Mouse (Mus musculus): ENCODE data around the gene Acsl4.

Gene Acsl4

GRCm38 (mm10) chrX:142359031-142359430 is 31.3 kb downstream of the Acsl4 start:
- ATAC-seq (ENCODE audit: low TSS enrichment): no peak

- ATAC-seq (ENCODE audit: low TSS enrichment): no peak
Observed at GRCm38 (mm10) chrX:142358427-142358826, 31.9 kb downstream of the Acsl4 start.

- no peak for ATAC-seq (ENCODE audit: low TSS enrichment)
Observed at GRCm38 (mm10) chrX:142336207-142336606, 54.1 kb downstream of the Acsl4 start.

DNA sequence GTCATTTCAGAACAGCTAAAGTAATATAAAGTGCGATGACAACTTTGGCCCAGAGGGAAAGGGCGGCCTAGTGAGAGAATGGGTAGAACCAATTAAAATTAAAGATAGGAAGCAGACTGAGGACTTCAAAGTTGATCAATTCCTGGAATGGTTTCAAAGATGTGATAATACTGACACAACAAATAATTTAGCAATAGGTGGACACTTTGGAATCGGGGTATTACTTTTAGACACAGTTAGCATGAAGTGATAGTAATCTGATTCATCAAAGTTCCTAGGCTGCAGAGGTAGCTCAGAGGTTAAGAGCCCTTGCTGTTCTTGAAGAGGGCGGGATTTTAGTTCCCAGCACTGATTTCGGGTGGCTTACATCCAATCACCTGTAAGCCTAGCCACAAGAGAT is 54.8 kb downstream of the Acsl4 start:
- no peak for ATAC-seq (ENCODE audit: low TSS enrichment)

DNA sequence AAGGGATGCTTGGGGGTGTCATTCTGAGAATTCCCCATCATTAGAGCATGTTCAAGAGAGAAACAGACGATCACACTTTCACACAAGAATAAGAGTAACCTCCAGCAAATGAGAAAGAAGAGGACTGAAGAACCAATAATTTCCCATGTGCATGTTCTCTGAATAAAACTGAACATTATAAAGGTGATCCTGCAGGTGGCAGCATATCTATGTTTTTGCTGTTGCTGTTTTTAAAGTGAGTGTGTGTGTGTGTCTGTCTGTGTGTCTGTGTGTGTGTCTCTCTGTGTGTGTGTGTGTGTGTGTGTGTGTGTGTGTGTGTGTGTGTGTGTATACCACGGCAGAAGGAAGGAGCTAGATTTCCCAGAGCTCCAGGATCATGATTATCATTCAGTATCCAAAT is 64.6 kb downstream of the Acsl4 start:
- ATAC-seq (ENCODE audit: low TSS enrichment): no peak

DNA sequence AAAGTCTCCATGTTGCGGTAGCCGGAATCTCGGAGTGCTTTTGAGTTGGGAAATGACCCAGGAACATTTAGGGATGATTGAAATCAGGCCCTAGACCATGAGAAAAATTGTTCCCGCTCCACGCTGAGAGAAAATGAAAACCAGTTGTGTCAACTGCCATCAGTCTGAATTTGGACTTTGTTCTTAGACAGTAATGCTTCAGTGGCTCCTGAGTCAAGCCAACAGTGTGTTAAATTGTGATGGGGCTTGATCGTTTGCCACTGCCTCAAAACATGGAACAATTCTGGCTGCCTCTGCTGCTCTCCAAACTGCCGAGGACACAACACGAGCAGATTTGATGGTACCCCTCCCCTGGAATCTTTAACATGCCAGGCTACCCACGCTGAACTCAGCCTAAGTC is 74.2 kb downstream of the Acsl4 start:
- ATAC-seq (ENCODE audit: low TSS enrichment): no peak

DNA sequence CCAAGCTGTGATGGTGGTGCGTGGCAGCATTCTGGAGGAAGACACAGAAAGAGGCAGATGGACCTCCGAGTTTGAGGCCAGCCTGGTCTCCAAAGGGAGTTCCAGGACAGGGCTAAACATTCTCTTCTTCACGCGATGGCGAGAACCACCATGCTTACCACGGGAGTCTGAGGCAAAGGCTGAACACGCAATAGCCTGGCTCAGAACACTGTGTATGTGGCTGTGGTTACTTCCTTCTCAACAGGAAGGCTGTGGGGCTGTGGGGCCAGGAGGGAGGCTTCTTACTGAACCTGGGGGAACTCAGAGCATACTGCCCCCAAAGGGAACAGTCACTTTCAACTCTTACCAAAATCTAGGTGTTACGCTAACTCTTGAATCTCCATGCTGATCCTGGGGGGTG is 75.1 kb downstream of the Acsl4 start:
- no peak for ATAC-seq (ENCODE audit: low TSS enrichment)

- peak; percentile 94 for ATAC-seq (ENCODE audit: low TSS enrichment)
Observed at GRCm38 (mm10) chrX:142314307-142315024, 75.9 kb downstream of the Acsl4 start.

DNA sequence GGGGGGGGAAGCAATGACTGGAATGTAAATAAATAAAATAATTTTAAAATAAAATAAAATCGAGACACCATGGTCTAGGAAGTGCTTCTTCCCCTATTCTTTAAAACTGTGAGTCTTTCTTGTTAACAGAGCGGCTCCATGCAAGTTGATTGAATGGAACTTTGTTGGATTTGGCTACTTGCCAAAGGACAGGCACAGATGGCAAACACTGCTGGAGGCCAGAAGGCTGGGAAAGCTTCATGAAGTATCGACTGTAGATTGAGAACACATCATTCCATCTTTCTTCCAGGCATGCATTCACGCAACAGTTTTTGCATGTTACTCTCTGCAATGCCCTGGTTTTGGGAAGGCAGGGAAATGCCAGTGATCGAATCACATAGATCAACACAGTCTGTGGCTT is 79.9 kb downstream of the Acsl4 start:
- no peak for ATAC-seq (ENCODE audit: low TSS enrichment)

DNA sequence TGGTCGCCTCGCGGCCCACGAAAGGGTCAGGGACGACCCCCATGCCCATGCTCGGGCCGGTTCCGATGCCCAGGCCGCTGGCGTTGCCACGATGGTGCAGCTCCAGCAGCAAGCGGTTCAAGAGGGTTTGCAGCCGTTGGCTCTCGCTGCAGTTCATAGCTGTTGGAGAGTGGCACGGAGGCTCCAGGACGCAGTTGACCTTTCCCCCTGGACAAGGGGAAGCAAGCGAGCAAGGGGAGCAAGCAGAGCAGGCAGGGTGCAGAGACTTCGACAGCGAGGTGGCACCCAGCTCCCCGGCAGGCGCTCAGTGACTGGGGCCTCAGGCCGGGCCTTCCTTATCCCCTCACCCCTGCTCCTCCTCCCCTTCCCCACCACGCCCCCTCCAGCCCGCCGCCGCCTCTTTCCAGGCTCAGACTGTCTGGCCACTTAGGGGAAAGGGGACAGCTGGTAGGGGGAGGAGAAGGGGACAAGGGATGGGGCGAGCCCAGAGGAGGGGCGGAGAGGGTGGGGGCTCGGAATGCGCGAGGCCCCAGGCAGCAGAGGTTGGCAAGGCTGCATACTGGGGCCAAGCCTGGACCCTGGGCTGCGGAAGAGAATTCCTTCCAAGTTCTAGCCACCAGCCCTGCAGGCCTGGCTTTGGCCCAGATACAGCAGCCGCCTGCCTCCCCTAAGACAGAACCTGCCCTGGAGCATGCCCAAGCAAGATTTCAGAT is 84.3 kb downstream of the Acsl4 start, which contains the start of gene Kcne1l:
TSS of gene Kcne1l (minus strand) at position 426 of the 713 bp plus-strand sequence.
- no peak for ATAC-seq (ENCODE audit: low TSS enrichment)

DNA sequence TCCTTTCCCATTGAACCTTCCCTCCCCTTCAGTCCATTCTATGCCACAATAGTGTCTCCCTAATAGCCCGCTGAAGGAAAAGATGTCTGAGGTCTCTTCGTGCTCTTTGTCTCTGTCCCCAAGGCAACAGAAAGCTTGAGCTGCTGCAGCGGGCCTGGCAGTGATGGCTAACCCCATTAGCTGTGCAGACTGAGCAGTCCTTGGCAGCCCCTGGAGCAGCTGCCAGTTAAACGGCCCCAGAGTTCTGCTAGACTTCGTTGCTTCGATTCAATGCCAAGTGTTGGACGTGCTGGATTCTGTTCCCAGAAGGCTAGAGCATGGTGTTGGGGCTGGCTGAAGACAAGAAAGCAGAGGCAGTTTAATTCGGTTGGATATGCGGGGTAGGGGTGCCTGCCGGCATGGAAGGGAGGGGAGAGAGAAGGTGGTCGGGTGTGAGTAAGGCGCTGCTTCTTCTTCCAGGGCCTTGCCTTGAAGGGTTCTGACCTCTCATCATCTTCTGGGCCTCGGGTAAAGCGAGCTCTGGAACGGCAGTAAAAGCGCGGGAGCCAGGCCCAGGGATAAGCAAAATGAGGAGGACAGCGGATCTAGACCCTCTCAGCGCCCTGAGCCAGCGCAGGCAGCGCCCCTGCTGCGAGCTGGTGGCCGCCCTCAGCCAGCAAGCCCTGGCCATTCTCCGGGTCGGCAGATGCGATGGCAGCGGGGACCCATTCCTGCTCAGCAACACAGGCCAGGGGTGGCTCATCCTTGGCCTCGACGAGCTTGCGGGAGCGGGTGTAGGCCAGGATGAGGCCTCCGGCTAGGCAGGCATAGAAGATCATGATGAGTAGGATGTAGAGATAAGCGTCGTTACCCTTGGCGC is 85.1 kb downstream of the Acsl4 start:
- peak; percentile 64 for ATAC-seq (ENCODE audit: low TSS enrichment)

GRCm38 (mm10) chrX:142304592-142304991 is 85.7 kb downstream of the Acsl4 start:
- no peak for ATAC-seq (ENCODE audit: low TSS enrichment)

- no peak for ATAC-seq (ENCODE audit: low TSS enrichment)
Observed at GRCm38 (mm10) chrX:142303456-142303855, 86.9 kb downstream of the Acsl4 start.

DNA sequence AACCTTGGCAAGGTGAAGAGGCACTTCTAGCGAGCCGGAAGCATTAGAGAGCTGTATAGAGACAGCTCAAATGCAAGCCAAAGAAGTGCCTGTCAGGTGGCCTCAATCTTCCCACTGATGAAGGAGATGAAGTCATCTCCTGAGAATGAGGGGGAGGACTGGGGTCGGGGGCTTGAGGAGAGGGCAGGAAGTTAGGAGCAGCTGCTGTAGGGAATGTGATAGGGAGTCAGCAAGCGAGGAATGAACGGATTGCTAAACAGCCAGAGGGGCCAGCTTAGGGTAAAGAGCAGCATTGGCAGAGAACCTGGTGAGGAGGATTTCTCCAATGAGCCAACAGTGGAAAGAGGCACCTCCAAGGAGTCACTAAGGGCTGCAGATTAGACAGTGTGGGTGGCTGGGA is 104.4 kb downstream of the Acsl4 start:
- no peak for ATAC-seq (ENCODE audit: low TSS enrichment)

DNA sequence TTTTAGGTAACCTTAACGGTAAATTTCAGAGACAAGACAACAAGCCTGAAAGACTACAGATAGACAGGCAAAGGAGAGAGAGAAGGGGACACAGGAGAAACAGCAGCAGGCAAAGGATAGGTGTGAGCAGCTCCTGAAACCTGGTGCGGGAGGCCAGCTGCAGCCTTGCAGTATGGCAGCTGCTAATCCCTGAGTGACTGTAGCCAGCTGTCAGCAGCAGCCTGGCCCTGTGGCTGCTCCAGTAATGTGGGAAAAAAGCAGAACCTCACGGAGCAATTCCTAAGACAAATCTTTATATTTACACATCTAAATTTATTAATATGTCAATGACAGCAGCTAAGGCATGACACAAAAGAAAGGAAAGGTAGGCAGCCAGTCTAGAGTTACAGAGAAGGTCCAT is 113.8 kb downstream of the Acsl4 start:
- ATAC-seq (ENCODE audit: low TSS enrichment): no peak

- ATAC-seq (ENCODE audit: low TSS enrichment): peak; percentile 34; the same call in 1 of the 2 replicates
Observed at GRCm38 (mm10) chrX:142276031-142276430, 114.3 kb downstream of the Acsl4 start.

Measured in frontal cortex, adult (tissue).